Comparison of ENCODE assay signal across 22 mouse cellular contexts in the genomic region with DNA sequence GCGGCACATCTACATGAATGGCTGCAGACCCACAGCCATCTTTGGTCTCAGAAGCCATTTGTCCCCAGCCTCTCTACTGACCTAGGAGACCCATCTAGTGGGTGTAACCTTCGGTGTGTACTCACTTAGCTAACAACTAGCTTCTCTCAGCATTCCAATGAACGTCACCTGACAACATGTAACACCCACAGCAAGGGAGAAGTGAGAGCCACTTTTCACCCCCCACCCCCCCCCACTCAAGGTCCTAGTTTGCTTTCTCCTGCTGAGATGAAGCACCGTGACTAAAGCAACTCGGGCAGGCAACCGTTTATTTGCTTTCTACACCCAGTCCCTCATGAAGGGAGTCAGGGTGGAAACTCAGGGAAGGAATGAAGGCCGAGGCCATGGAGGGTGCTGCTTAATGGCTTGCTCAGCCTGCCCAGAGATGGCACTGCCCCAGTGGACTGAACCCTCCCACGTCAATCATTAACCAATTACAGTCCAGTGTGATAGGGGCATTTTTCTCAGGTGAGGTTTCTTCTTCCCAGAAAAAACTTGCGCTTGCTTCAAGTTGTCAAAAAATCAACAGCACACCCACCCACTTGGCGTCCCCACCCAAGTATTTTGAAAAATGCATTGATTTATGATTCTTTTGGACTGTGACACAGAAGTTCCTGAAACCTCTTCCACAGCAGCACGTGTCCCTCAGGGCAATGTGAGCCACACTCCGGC. TPM values are rescaled to one million over a fixed set of nuclear protein-coding genes. Genes with fewer than 3 reads are reported as not detected.
A peak's percentile ranks its signal among the peaks of the same experiment; 100 is the strongest.
DNase-seq lines count a peak whose midpoint lies in the region; ATAC-seq and TF ChIP-seq lines count a peak whose summit lies in the region.
"Had no signal": no experiment of that assay in that cellular context is flagged by ENCODE, and none has a peak within 500 bp of the region (broad histone marks: within the 10 kb centered on the region; RNA-seq: fewer than 3 reads in every experiment).

No protein-coding gene starts in this region.

- intact Hi-C loops in gastrocnemius, adult 2 months (cut with DNase I): no loop called here

- no peak for TF ChIP-seq CTCF in gastrocnemius, adult 2 months (IDR thresholded peaks at IDR 0.05)
- TF ChIP-seq CTCF in midbrain, postnatal 0 days (IDR thresholded peaks at IDR 0.05): no peak

- no peak overlapping the region for H3K4me2 ChIP-seq in kidney, embryonic 14.5 days (replicated peaks; ENCODE audit: low read depth, low read length)
- no peak overlapping the region for H3K4me2 ChIP-seq in midbrain, embryonic 11.5 days
- H3K4me2 ChIP-seq in midbrain, postnatal 0 days (ENCODE audit: low read depth, low read length, poor library complexity, severe bottlenecking): no peak overlapping the region
- no peak overlapping the region for H3K4me2 ChIP-seq in embryonic facial prominence, embryonic 14.5 days (ENCODE audit: low read depth, low read length)
- H3K4me2 ChIP-seq: embryonic facial prominence, embryonic 12.5 days; forebrain, embryonic 15.5 days; heart, embryonic 11.5 days; heart, embryonic 15.5 days; hindbrain, embryonic 14.5 days had no signal

- 82% methylated on average over 12 of the region's 12 CpGs for WGBS in kidney, embryonic 14.5 days
- WGBS in midbrain, embryonic 11.5 days: 75% methylated on average over 12 of the region's 12 CpGs
- WGBS in midbrain, postnatal 0 days: 69% methylated on average over 12 of the region's 12 CpGs
- 80% methylated on average over 12 of the region's 12 CpGs for WGBS in embryonic facial prominence, embryonic 14.5 days

- DNase-seq in gastrocnemius, adult 2 months: no peak
- no peak for DNase-seq in gastrocnemius, adult 18-20 months (ENCODE audit: low spot score)
- peak; percentile 29 for DNase-seq in kidney, adult 9 months
- DNase-seq in midbrain, embryonic 11.5 days (ENCODE audit: low spot score, missing footprints): peak; percentile 82
- no peak for DNase-seq in midbrain, postnatal 0 days (ENCODE audit: low spot score)
- DNase-seq in embryonic facial prominence, embryonic 14.5 days (ENCODE audit: low spot score): no peak
- DNase-seq: adrenal gland, postnatal 10 days; cerebellum, adult 11 months; cerebellum, adult 8-10 months; cerebellum, postnatal 14 days; gastrocnemius, postnatal 14 days; heart, adult 2 months; heart, postnatal 14 days had no signal

- no peaks in the 10 kb centered on the region for H3K9me3 ChIP-seq in kidney, embryonic 14.5 days (ENCODE audit: control insufficient read depth, low read length)
- H3K9me3 ChIP-seq in midbrain, embryonic 11.5 days (ENCODE audit: control insufficient read depth, low read length): no peaks in the 10 kb centered on the region
- no peaks in the 10 kb centered on the region for H3K9me3 ChIP-seq in midbrain, postnatal 0 days (ENCODE audit: low read length)
- no peaks in the 10 kb centered on the region for H3K9me3 ChIP-seq in embryonic facial prominence, embryonic 14.5 days (ENCODE audit: control insufficient read depth, low read length)
- H3K9me3 ChIP-seq: embryonic facial prominence, embryonic 12.5 days; forebrain, embryonic 15.5 days; heart, embryonic 15.5 days; hindbrain, embryonic 10.5 days had no signal

- peaks cover 30% of the 10 kb centered on the region for H3K36me3 ChIP-seq in kidney, embryonic 14.5 days (ENCODE audit: control insufficient read depth, insufficient read depth, low read length)
- H3K36me3 ChIP-seq in midbrain, embryonic 11.5 days (ENCODE audit: control insufficient read depth, insufficient read depth, low read length): peaks cover 10% of the 10 kb centered on the region
- H3K36me3 ChIP-seq in midbrain, postnatal 0 days (ENCODE audit: insufficient read depth, low read length): peaks cover 20% of the 10 kb centered on the region
- H3K36me3 ChIP-seq in embryonic facial prominence, embryonic 14.5 days (ENCODE audit: control insufficient read depth, insufficient read depth, low read length): peaks cover 73% of the 10 kb centered on the region

- H3K4me3 ChIP-seq in gastrocnemius, adult 2 months: no peak overlapping the region
- no peak overlapping the region for H3K4me3 ChIP-seq in kidney, embryonic 14.5 days (ENCODE audit: low read length)
- H3K4me3 ChIP-seq in midbrain, embryonic 11.5 days (ENCODE audit: low read depth, low read length): no peak overlapping the region
- no peak overlapping the region for H3K4me3 ChIP-seq in midbrain, postnatal 0 days (ENCODE audit: low read depth, low read length)
- no peak overlapping the region for H3K4me3 ChIP-seq in embryonic facial prominence, embryonic 14.5 days (ENCODE audit: low read depth, low read length)
- H3K4me3 ChIP-seq: embryonic facial prominence, embryonic 12.5 days; forebrain, embryonic 15.5 days; heart, adult 2 months; heart, embryonic 15.5 days; hindbrain, embryonic 10.5 days had no signal

- peak overlapping the region; percentile 85 for H3K27ac ChIP-seq in gastrocnemius, adult 2 months
- H3K27ac ChIP-seq in kidney, embryonic 14.5 days (ENCODE audit: low read depth, low read length): no peak overlapping the region
- H3K27ac ChIP-seq in midbrain, embryonic 11.5 days (ENCODE audit: low read depth, low read length): peak overlapping the region; percentile 41; the same call in 1 of the 2 replicates
- H3K27ac ChIP-seq in midbrain, postnatal 0 days (ENCODE audit: low read depth, low read length): no peak overlapping the region
- H3K27ac ChIP-seq in embryonic facial prominence, embryonic 14.5 days (replicated peaks; ENCODE audit: low read depth, low read length): 0 out of 2 replicates have a peak overlapping the region, but pooled peaks have one; percentile 33
- H3K27ac ChIP-seq: embryonic facial prominence, embryonic 12.5 days; forebrain, embryonic 15.5 days; heart, adult 2 months; heart, embryonic 15.5 days; hindbrain, embryonic 10.5 days; hindbrain, embryonic 14.5 days had no signal

- no peaks in the 10 kb centered on the region for H3K27me3 ChIP-seq in kidney, embryonic 14.5 days (ENCODE audit: control insufficient read depth, insufficient read depth, low read length)
- no peaks in the 10 kb centered on the region for H3K27me3 ChIP-seq in midbrain, embryonic 11.5 days (ENCODE audit: control insufficient read depth, insufficient read depth, low read length)
- H3K27me3 ChIP-seq in midbrain, postnatal 0 days (ENCODE audit: insufficient read depth, low read length): no peaks in the 10 kb centered on the region
- no peaks in the 10 kb centered on the region for H3K27me3 ChIP-seq in embryonic facial prominence, embryonic 14.5 days (replicated peaks; ENCODE audit: control insufficient read depth, insufficient read depth, low read length)
- H3K27me3 ChIP-seq: CH12.LX; embryonic facial prominence, embryonic 12.5 days; forebrain, embryonic 15.5 days; heart, embryonic 15.5 days; Patski had no signal

- H3K9ac ChIP-seq in kidney, embryonic 14.5 days (ENCODE audit: low read depth, low read length): no peak overlapping the region
- H3K9ac ChIP-seq in midbrain, embryonic 11.5 days (ENCODE audit: low read length): no peak overlapping the region
- H3K9ac ChIP-seq in midbrain, postnatal 0 days (replicated peaks; ENCODE audit: low read length, poor library complexity, severe bottlenecking): no peak overlapping the region
- no peak overlapping the region for H3K9ac ChIP-seq in embryonic facial prominence, embryonic 14.5 days (ENCODE audit: low read depth, low read length)
- H3K9ac ChIP-seq: embryonic facial prominence, embryonic 12.5 days; forebrain, embryonic 15.5 days; heart, embryonic 15.5 days; hindbrain, embryonic 14.5 days had no signal

- H3K4me1 ChIP-seq in kidney, embryonic 14.5 days (ENCODE audit: control insufficient read depth, insufficient read depth, low read length): no peaks in the 10 kb centered on the region
- H3K4me1 ChIP-seq in midbrain, embryonic 11.5 days (ENCODE audit: control insufficient read depth, insufficient read depth, low read length): 0 out of 2 replicates have a peak, but pooled peaks cover 3% of the 10 kb centered on the region
- H3K4me1 ChIP-seq in midbrain, postnatal 0 days (ENCODE audit: insufficient read depth, low read length): no peaks in the 10 kb centered on the region
- H3K4me1 ChIP-seq in embryonic facial prominence, embryonic 14.5 days (ENCODE audit: control insufficient read depth, insufficient read depth, low read length): no peaks in the 10 kb centered on the region
- H3K4me1 ChIP-seq: embryonic facial prominence, embryonic 12.5 days; heart, embryonic 15.5 days had no signal

- ATAC-seq in kidney, embryonic 14.5 days (ENCODE audit: low FRiP score, low TSS enrichment): no peak; the same call in 1 of the 2 replicates
- no peak for ATAC-seq in midbrain, embryonic 11.5 days (ENCODE audit: low FRiP score)
- ATAC-seq in midbrain, postnatal 0 days (ENCODE audit: low FRiP score): no peak
- ATAC-seq in embryonic facial prominence, embryonic 14.5 days (ENCODE audit: low read depth): no peak
- ATAC-seq: forebrain, embryonic 15.5 days; Patski had no signal

RNA-seq across cellular contexts. Expression of gene Dpy19l3, which starts 7.4 kb away (rescaled TPM):
- 1 to 10 TPM; 5.8 to 7.1 TPM for total RNA-seq in gastrocnemius, adult 2 months (2021)
- 1 to 10 TPM; 5.8 to 6.8 TPM for total RNA-seq in gastrocnemius, adult 18-20 months (2021)
- polyA plus RNA-seq in kidney, embryonic 14.5 days (2014; fragmentation: Nextera tagmentation; extraction: Ambion mirVana): 32.6 and 41.3 TPM in 2 replicates
- polyA plus RNA-seq in midbrain, embryonic 11.5 days (2014; fragmentation: Nextera tagmentation; extraction: Ambion mirVana): 37.2 and 38.5 TPM in 2 replicates
- 26.9 and 52.7 TPM in 2 replicates for total RNA-seq in midbrain, postnatal 0 days (2014; rRNA removed)
- 33.9 and 36.9 TPM in 2 replicates for polyA plus RNA-seq in midbrain, postnatal 0 days (2015; fragmentation: Nextera tagmentation; extraction: Ambion mirVana)
- polyA plus RNA-seq in embryonic facial prominence, embryonic 14.5 days (2014; fragmentation: Nextera tagmentation; extraction: Ambion mirVana): 34.9 and 38.9 TPM in 2 replicates

RNA-seq across cellular contexts. Expression of gene Zfp507, which starts 56.0 kb away (rescaled TPM):
- 10 to 100 TPM; 17.9 to 18.5 TPM for total RNA-seq in gastrocnemius, adult 2 months (2021)
- total RNA-seq in gastrocnemius, adult 18-20 months (2021): 10 to 100 TPM; 14.8 to 20.3 TPM
- polyA plus RNA-seq in kidney, embryonic 14.5 days (2014; fragmentation: Nextera tagmentation; extraction: Ambion mirVana): 15.2 and 21.7 TPM in 2 replicates
- 16.1 and 16.3 TPM in 2 replicates for polyA plus RNA-seq in midbrain, embryonic 11.5 days (2014; fragmentation: Nextera tagmentation; extraction: Ambion mirVana)
- 20.8 and 21.2 TPM in 2 replicates for total RNA-seq in midbrain, postnatal 0 days (2014; rRNA removed)
- polyA plus RNA-seq in midbrain, postnatal 0 days (2015; fragmentation: Nextera tagmentation; extraction: Ambion mirVana): 8.1 and 9.0 TPM in 2 replicates
- polyA plus RNA-seq in embryonic facial prominence, embryonic 14.5 days (2014; fragmentation: Nextera tagmentation; extraction: Ambion mirVana): 17.8 TPM in 2 replicates

Comparison
In these comparisons a context has a peak if more than half of its experiments do, and no peak if none do; other contexts are left out.
1. DNase-seq: peak in kidney, adult 9 months (single experiment) and midbrain, embryonic 11.5 days (single experiment); none in gastrocnemius, adult 2 months (single experiment), gastrocnemius, adult 18-20 months (single experiment), midbrain, postnatal 0 days (single experiment) and embryonic facial prominence, embryonic 14.5 days (single experiment).
2. H3K27ac ChIP-seq: peak in gastrocnemius, adult 2 months (single experiment), midbrain, embryonic 11.5 days (single experiment) and embryonic facial prominence, embryonic 14.5 days (single experiment); none in kidney, embryonic 14.5 days (single experiment) and midbrain, postnatal 0 days (single experiment).